Mouse (Mus musculus): ENCODE results near the gene Prlh.

GRCm38 (mm10) chr1:90968649-90969048, 15.7 kb downstream of the Prlh start:
- TF ChIP-seq CTCF (IDR thresholded peaks at IDR 0.05; ENCODE audit: extremely low read depth, insufficient read depth, low read length) (no peak), POLR2A (IDR thresholded peaks at IDR 0.05; ENCODE audit: extremely low read depth, insufficient read depth, low read length) (no peak)
